In genomic region chr5:151292310-151292709, GRCm38 (mm10) we compare ENCODE assay signal across 9 mouse cellular contexts. TPM values are rescaled to one million over a fixed set of nuclear protein-coding genes. Genes with fewer than 3 reads are reported as not detected.
A peak's percentile ranks its signal among the peaks of the same experiment; 100 is the strongest.
DNase-seq lines count a peak whose midpoint lies in the region; ATAC-seq and TF ChIP-seq lines count a peak whose summit lies in the region.
"Had no signal": no experiment of that assay in that cellular context is flagged by ENCODE, and none has a peak within 500 bp of the region (broad histone marks: within the 10 kb centered on the region; RNA-seq: fewer than 3 reads in every experiment).

No protein-coding gene starts in this region.

- peaks cover 2% of the 10 kb centered on the region for H3K9me3 ChIP-seq in CH12.LX (replicated peaks; ENCODE audit: low read length)
- H3K9me3 ChIP-seq in liver, embryonic 14.5 days (ENCODE audit: control insufficient read depth, low read length), result no peaks in the 10 kb centered on the region
- H3K9me3 ChIP-seq: limb, embryonic 15.5 days had no signal

- no peak for TF ChIP-seq EP300 in CH12.LX (IDR thresholded peaks at IDR 0.05; ENCODE audit: low read length)
- no peak for TF ChIP-seq EP300 in liver, embryonic 14.5 days (IDR thresholded peaks at IDR 0.05; ENCODE audit: low read depth)

- ATAC-seq in liver, embryonic 14.5 days (ENCODE audit: insufficient read depth), result no peak
- no peak for ATAC-seq in frontal cortex, adult (ENCODE audit: low TSS enrichment)

- H3K36me3 ChIP-seq in CH12.LX (replicated peaks in 1 of 2; ENCODE audit: control insufficient read depth in 1 of 2, insufficient read depth in 1 of 2, low read length in 1 of 2), result no peaks in the 10 kb centered on the region
- no peaks in the 10 kb centered on the region for H3K36me3 ChIP-seq in liver, embryonic 14.5 days (replicated peaks; ENCODE audit: control insufficient read depth, insufficient read depth, low read depth)
- no peaks in the 10 kb centered on the region for H3K36me3 ChIP-seq in thymus, adult 2 months (ENCODE audit: control insufficient read depth, insufficient read depth, low read length)
- H3K36me3 ChIP-seq: limb, embryonic 15.5 days had no signal

- peak; percentile 24 for DNase-seq in kidney, adult 18-20 months
- no peak for DNase-seq in kidney, adult 11 months
- peak; percentile 44 for DNase-seq in CH12.LX (ENCODE audit: extremely low read depth)
- DNase-seq in brain, adult 2 months (ENCODE audit: low read depth, low spot score), result peak; percentile 4
- peak in 1 of 3 experiments; percentile 4 for DNase-seq in liver, embryonic 14.5 days (ENCODE audit: low read depth in 3 of 3, low spot score in 3 of 3)
- DNase-seq in thymus, adult 2 months, result peak; percentile 50
- DNase-seq in layer of hippocampus, adult 9-10 months (ENCODE audit: low spot score), result no peak

- 10% methylated on average over 1 of the region's 1 CpGs for WGBS in liver, embryonic 14.5 days (ENCODE audit: insufficient replicate concordance)
- WGBS in thymus, adult 2 months, result 21% methylated on average over 1 of the region's 1 CpGs

- peak; percentile 54 to 59 for TF ChIP-seq CTCF in CH12.LX (conservative IDR thresholded peaks at IDR 0.05 in 1 of 2, IDR thresholded peaks at IDR 0.05 in 1 of 2; ENCODE audit: low read depth in 2 of 2, low read length in 2 of 2)
- peak; percentile 85 for TF ChIP-seq CTCF in liver, embryonic 14.5 days (IDR thresholded peaks at IDR 0.05; ENCODE audit: low read depth)
- no peak for TF ChIP-seq CTCF in thymus, adult 2 months (IDR thresholded peaks at IDR 0.05; ENCODE audit: borderline replicate concordance, control insufficient read depth, extremely low read depth, insufficient read depth, low read length, poor library complexity)

- H3K27ac ChIP-seq in CH12.LX (ENCODE audit: insufficient read depth, low read depth), result no peak overlapping the region
- H3K27ac ChIP-seq in liver, embryonic 14.5 days, result no peak overlapping the region
- H3K27ac ChIP-seq in thymus, adult 2 months (ENCODE audit: control insufficient read depth, insufficient read depth, low read length), result no peak overlapping the region
- H3K27ac ChIP-seq: limb, embryonic 15.5 days had no signal

- in situ Hi-C loops in CH12.LX (cut with MboI; ENCODE audit: low pct_ligation_motif_present, low pct_unique_long_range_greater_than_20kb, low sequenced_read_pairs), result no loop called here

- H3K79me2 ChIP-seq in CH12.LX (replicated peaks; ENCODE audit: control insufficient read depth, extremely low read depth, insufficient read depth, poor library complexity, severe bottlenecking), result no peaks in the 10 kb centered on the region

- dilution Hi-C loops in CH12.LX (cut with MboI; ENCODE audit: extremely low pct_ligation_motif_present, extremely low pct_unique_long_range_greater_than_20kb, low sequenced_read_pairs), result no loop called here

- TF ChIP-seq RAD21 in CH12.LX (IDR thresholded peaks at IDR 0.05; ENCODE audit: low read depth, low read length), result peak; percentile 44

- no peak overlapping the region for H3K9ac ChIP-seq in CH12.LX (ENCODE audit: insufficient read depth, low read depth)
- no peak overlapping the region for H3K9ac ChIP-seq in liver, embryonic 14.5 days (replicated peaks)
- H3K9ac ChIP-seq: limb, embryonic 15.5 days had no signal

- no peaks in the 10 kb centered on the region for H3K4me1 ChIP-seq in CH12.LX (ENCODE audit: control insufficient read depth in 1 of 2, insufficient read depth in 2 of 2)
- no peaks in the 10 kb centered on the region for H3K4me1 ChIP-seq in liver, embryonic 14.5 days (replicated peaks; ENCODE audit: control insufficient read depth in 2 of 2, insufficient read depth in 2 of 2, low read length in 1 of 2)
- no peaks in the 10 kb centered on the region for H3K4me1 ChIP-seq in thymus, adult 2 months (replicated peaks; ENCODE audit: control insufficient read depth, insufficient read depth, low read length)
- H3K4me1 ChIP-seq: limb, embryonic 15.5 days had no signal

- no peaks in the 10 kb centered on the region for H3K27me3 ChIP-seq in CH12.LX (replicated peaks)
- no peaks in the 10 kb centered on the region for H3K27me3 ChIP-seq in liver, embryonic 14.5 days (ENCODE audit: control insufficient read depth, insufficient read depth, low read length)
- no peaks in the 10 kb centered on the region for H3K27me3 ChIP-seq in thymus, adult 2 months (ENCODE audit: control insufficient read depth, insufficient read depth, low read length)
- H3K27me3 ChIP-seq: limb, embryonic 15.5 days had no signal

- no peak overlapping the region for H3K4me3 ChIP-seq in CH12.LX (replicated peaks in 1 of 3; ENCODE audit: low read depth in 2 of 3, low read length in 2 of 3, poor library complexity in 1 of 3)
- H3K4me3 ChIP-seq in liver, embryonic 14.5 days (ENCODE audit: insufficient read depth in 1 of 2, low read depth in 2 of 2, low read length in 2 of 2), result no peak overlapping the region
- no peak overlapping the region for H3K4me3 ChIP-seq in thymus, adult 2 months (ENCODE audit: control insufficient read depth, insufficient read depth, low read length)
- H3K4me3 ChIP-seq: limb, embryonic 15.5 days had no signal

- no peak for TF ChIP-seq POLR2A in CH12.LX (IDR thresholded peaks at IDR 0.05; ENCODE audit: low read depth, low read length)
- TF ChIP-seq POLR2A in thymus, adult 2 months (IDR thresholded peaks at IDR 0.05; ENCODE audit: control insufficient read depth, extremely low read depth, insufficient read depth, low read length, poor library complexity), result no peak

- no peak overlapping the region for H3K4me2 ChIP-seq in CH12.LX (ENCODE audit: insufficient read depth, low read depth, poor library complexity, severe bottlenecking)
- no peak overlapping the region for H3K4me2 ChIP-seq in liver, embryonic 14.5 days (ENCODE audit: low read depth)
- H3K4me2 ChIP-seq: limb, embryonic 15.5 days had no signal

TF ChIP-seq in CH12.LX, 34 proteins besides CTCF, POLR2A, EP300 and RAD21:
- no peak for TF ChIP-seq JUN (IDR thresholded peaks at IDR 0.05; ENCODE audit: insufficient read depth, low read depth, low read length)
- peak; percentile 52 for TF ChIP-seq SMC3 (IDR thresholded peaks at IDR 0.05; ENCODE audit: low read depth, low read length)
- TF ChIP-seq MYC (IDR thresholded peaks at IDR 0.05; ENCODE audit: low read depth, low read length), result peak; percentile 62; the same call in 1 of the 2 replicates

RNA-seq across cellular contexts. Expression of gene Stard13, which starts 58.7 kb away (rescaled TPM):
- total RNA-seq in CH12.LX (2012; rRNA removed), result 104 and 154 TPM in 2 replicates
- 59.9 and 73.6 TPM in 2 replicates for total RNA-seq in CH12.LX (2014; rRNA removed)
- polyA plus RNA-seq in CH12.LX (2012; ENCODE audit: insufficient read length, low read depth), result 33.5 and 34.9 TPM in 2 replicates
- 0.93 and 1.1 TPM in 2 replicates for polyA plus RNA-seq in liver, embryonic 14.5 days (2012; rRNA removed)
- polyA plus RNA-seq in liver, embryonic 14.5 days (2014; fragmentation: Nextera tagmentation; extraction: Ambion mirVana), result 0.48 and 0.56 TPM in 2 replicates
- 1.4 and 1.9 TPM in 2 replicates for polyA plus RNA-seq in thymus, adult 2 months (2012; rRNA removed)

Comparison
In these comparisons a context has a peak if more than half of its experiments do, and no peak if none do; other contexts are left out.
1. DNase-seq: peak in kidney, adult 18-20 months (single experiment), CH12.LX (single experiment), brain, adult 2 months (single experiment) and thymus, adult 2 months (single experiment); none in kidney, adult 11 months (single experiment) and layer of hippocampus, adult 9-10 months (single experiment).
2. RNA of gene Stard13, which starts 58.7 kb away (polyA plus RNA-seq): 33.5 to 34.9 TPM in CH12.LX; 1.4 to 1.9 TPM in thymus, adult 2 months and 0.48 to 1.1 TPM in liver, embryonic 14.5 days; every median in the first group is over 10 times any median in the second.